Mouse (Mus musculus) olfactory bulb, adult 2 months (tissue): ENCODE results near the gene Nav2.

Source experiments
- CTCF ChIP-seq: fragments of 200-500 bp; IDR thresholded peaks from 2 replicates; pipeline ENCODE4 v1.5.1; 2012; ENCODE audit warnings: low read depth, mild to moderate bottlenecking, low read length, moderate library complexity; ENCODE audit not compliant: insufficient read depth
- POLR2A ChIP-seq: fragments of 200-500 bp; IDR thresholded peaks from 2 replicates; pipeline ENCODE4 v1.6.1; 2012; ENCODE audit warnings: mild to moderate bottlenecking, low read depth, low read length, moderate library complexity; ENCODE audit not compliant: insufficient read depth

DNA sequence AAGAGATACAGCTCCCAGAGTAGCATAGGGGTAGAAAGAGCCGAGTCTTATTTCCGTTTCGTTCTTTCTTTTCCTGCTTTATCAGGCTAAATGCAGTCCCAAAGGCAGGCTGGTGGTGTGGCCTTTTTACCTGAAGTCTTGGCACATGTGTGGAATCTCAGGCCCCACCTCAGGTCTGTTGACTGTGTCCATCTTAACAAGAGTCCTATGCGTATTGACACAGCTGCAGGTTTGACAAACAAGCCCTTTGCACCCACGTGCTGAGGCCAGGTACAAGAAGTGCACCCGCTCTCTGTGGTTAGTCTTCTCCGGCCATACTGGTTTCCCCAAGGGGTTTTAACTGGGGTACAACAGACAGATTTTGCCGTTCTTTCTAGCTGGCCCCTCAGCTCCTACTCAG, 256.4 kb downstream of the Nav2 start:
- no peak for TF ChIP-seq CTCF
- TF ChIP-seq POLR2A: no peak
